Comparison of ENCODE assay signal across 9 mouse cellular contexts in the genomic region with DNA sequence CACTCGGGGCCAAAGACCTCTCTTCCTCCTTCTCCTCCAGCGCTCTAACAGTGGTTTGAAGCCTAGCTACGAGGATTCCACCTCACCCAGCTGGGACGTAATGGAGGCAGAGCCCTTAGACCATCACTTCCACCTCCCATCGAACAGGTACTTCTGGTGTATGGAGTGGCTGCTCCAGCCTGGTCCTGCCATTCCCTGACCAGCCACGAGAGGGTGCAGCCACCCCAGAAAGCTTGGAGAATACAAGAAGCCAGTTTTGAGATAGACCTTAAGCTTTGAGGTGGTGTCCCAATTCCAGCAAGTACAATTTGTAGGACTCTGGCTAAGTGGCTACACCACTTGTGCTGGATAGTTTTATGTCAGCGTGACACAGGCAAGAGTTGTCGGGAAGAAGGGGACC. TPM values are rescaled to one million over a fixed set of nuclear protein-coding genes. Genes with fewer than 3 reads are reported as not detected.
DNase-seq lines count a peak whose midpoint lies in the region; ATAC-seq and TF ChIP-seq lines count a peak whose summit lies in the region.
"Had no signal": no experiment of that assay in that cellular context is flagged by ENCODE, and none has a peak within 500 bp of the region (broad histone marks: within the 10 kb centered on the region; RNA-seq: fewer than 3 reads in every experiment).

No protein-coding gene starts in this region.

- 39% methylated on average over 8 of the region's 8 CpGs for WGBS in midbrain, embryonic 11.5 days
- WGBS in midbrain, embryonic 13.5 days = 42% methylated on average over 8 of the region's 8 CpGs
- 19% methylated on average over 8 of the region's 8 CpGs for WGBS in lung, adult 2 months

- TF ChIP-seq POLR2A in lung, adult 2 months (IDR thresholded peaks at IDR 0.05; ENCODE audit: borderline replicate concordance, extremely low read depth, low read depth, low read length) = no peak

- H3K4me3 ChIP-seq in midbrain, embryonic 11.5 days (ENCODE audit: low read depth, low read length) = no peak overlapping the region
- no peak overlapping the region for H3K4me3 ChIP-seq in midbrain, embryonic 13.5 days (replicated peaks)
- no peak overlapping the region for H3K4me3 ChIP-seq in lung, adult 2 months (replicated peaks; ENCODE audit: extremely low read depth, low read depth, low read length)
- H3K4me3 ChIP-seq: heart, embryonic 15.5 days had no signal

- TF ChIP-seq CTCF in lung, adult 2 months (IDR thresholded peaks at IDR 0.05; ENCODE audit: insufficient read depth, low read length) = peak; percentile 84

- H3K4me2 ChIP-seq in midbrain, embryonic 11.5 days = no peak overlapping the region
- no peak overlapping the region for H3K4me2 ChIP-seq in midbrain, embryonic 13.5 days (replicated peaks)
- H3K4me2 ChIP-seq: heart, embryonic 15.5 days had no signal

- no peaks in the 10 kb centered on the region for H3K27me3 ChIP-seq in midbrain, embryonic 11.5 days (ENCODE audit: control insufficient read depth, insufficient read depth, low read length)
- no peaks in the 10 kb centered on the region for H3K27me3 ChIP-seq in midbrain, embryonic 13.5 days
- H3K27me3 ChIP-seq: heart, embryonic 15.5 days had no signal

- no peaks in the 10 kb centered on the region for H3K9me3 ChIP-seq in midbrain, embryonic 11.5 days (ENCODE audit: control insufficient read depth, low read length)
- H3K9me3 ChIP-seq in midbrain, embryonic 13.5 days = 0 out of 2 replicates have a peak, but pooled peaks cover 3% of the 10 kb centered on the region
- H3K9me3 ChIP-seq: heart, embryonic 15.5 days had no signal

- H3K9ac ChIP-seq in midbrain, embryonic 11.5 days (ENCODE audit: low read length) = no peak overlapping the region
- no peak overlapping the region for H3K9ac ChIP-seq in midbrain, embryonic 13.5 days (replicated peaks)
- H3K9ac ChIP-seq: heart, embryonic 15.5 days had no signal

- no peak for ATAC-seq in midbrain, embryonic 11.5 days (ENCODE audit: low FRiP score)
- no peak for ATAC-seq in midbrain, embryonic 13.5 days

- DNase-seq in midbrain, embryonic 11.5 days (ENCODE audit: low spot score, missing footprints) = peak; percentile 91
- DNase-seq in adrenal gland, postnatal 14 days = peak; percentile 78
- DNase-seq in frontal cortex, postnatal 25 days (ENCODE audit: low spot score in 2 of 2) = peak; percentile 35 to 59
- peak; percentile 82 for DNase-seq in kidney, postnatal 10 days
- DNase-seq in lung, adult 2 months = peak; percentile 85
- peak; percentile 29 to 69 for DNase-seq in right cerebral cortex, postnatal 10 days (ENCODE audit: low spot score in 2 of 2)
- peak; percentile 79 for DNase-seq in urinary bladder, postnatal 14 days (ENCODE audit: low spot score)

- no peaks in the 10 kb centered on the region; the same call in 1 of the 2 replicates for H3K4me1 ChIP-seq in midbrain, embryonic 11.5 days (ENCODE audit: control insufficient read depth, insufficient read depth, low read length)
- H3K4me1 ChIP-seq in midbrain, embryonic 13.5 days (replicated peaks) = no peaks in the 10 kb centered on the region
- no peaks in the 10 kb centered on the region for H3K4me1 ChIP-seq in lung, adult 2 months (ENCODE audit: control insufficient read depth, insufficient read depth, low read length)

- no peak overlapping the region for H3K27ac ChIP-seq in midbrain, embryonic 11.5 days (ENCODE audit: low read depth, low read length)
- no peak overlapping the region for H3K27ac ChIP-seq in midbrain, embryonic 13.5 days
- H3K27ac ChIP-seq: heart, embryonic 15.5 days had no signal

- H3K36me3 ChIP-seq in midbrain, embryonic 11.5 days (ENCODE audit: control insufficient read depth, insufficient read depth, low read length) = no peaks in the 10 kb centered on the region
- H3K36me3 ChIP-seq in midbrain, embryonic 13.5 days = no peaks in the 10 kb centered on the region
- H3K36me3 ChIP-seq: heart, embryonic 15.5 days had no signal

RNA-seq across cellular contexts. Expression of gene Cyp2s1, which starts 38.4 kb away (rescaled TPM):
- polyA plus RNA-seq in midbrain, embryonic 11.5 days (2014; fragmentation: Nextera tagmentation; extraction: Ambion mirVana) = 0.10 TPM in 1 of 2 replicates, not detected in the other
- polyA plus RNA-seq in midbrain, embryonic 13.5 days (2015; fragmentation: Nextera tagmentation; extraction: Ambion mirVana) = 0.84 and 1.0 TPM in 2 replicates
- 2.9 and 3.3 TPM in 2 replicates for total RNA-seq in adrenal gland, postnatal 14 days (2021)
- 116 and 135 TPM in 2 replicates for polyA plus RNA-seq in lung, adult 2 months (2012; rRNA removed)

RNA-seq across cellular contexts. Expression of gene Cyp2b10, which starts 42.3 kb away (rescaled TPM):
- not detected in 2 replicates for polyA plus RNA-seq in midbrain, embryonic 11.5 days (2014; fragmentation: Nextera tagmentation; extraction: Ambion mirVana)
- polyA plus RNA-seq in midbrain, embryonic 13.5 days (2015; fragmentation: Nextera tagmentation; extraction: Ambion mirVana) = not detected in 2 replicates
- 13.5 and 55.9 TPM in 2 replicates for total RNA-seq in adrenal gland, postnatal 14 days (2021)
- 120 and 161 TPM in 2 replicates for polyA plus RNA-seq in lung, adult 2 months (2012; rRNA removed)
- polyA plus RNA-seq: heart, embryonic 15.5 days had no signal

Comparison
In these comparisons a context has a peak if more than half of its experiments do, and no peak if none do; other contexts are left out.
1. RNA of gene Cyp2s1, which starts 38.4 kb away (polyA plus RNA-seq): 116 to 135 TPM in lung, adult 2 months; 0.84 to 1.0 TPM in midbrain, embryonic 13.5 days and 0.10 TPM in midbrain, embryonic 11.5 days; every median in the first group is over 10 times any median in the second.
2. RNA of gene Cyp2b10, which starts 42.3 kb away (polyA plus RNA-seq): 120 to 161 TPM in lung, adult 2 months; not detected in midbrain, embryonic 11.5 days and not detected in midbrain, embryonic 13.5 days; every median in the first group is over 100 times any median in the second.
3. Peak in every context shown above with its lines, with median percentiles within 50 percentile points of each other: DNase-seq.